Mouse (Mus musculus): ENCODE results near the gene Emx2. TPM values are rescaled to one million over a fixed set of nuclear protein-coding genes. Genes with fewer than 3 reads are reported as not detected.

Emx2 gene
- polyA plus RNA-seq (2015; fragmentation: Nextera tagmentation; extraction: Ambion mirVana): not detected in 2 replicates

GRCm38 (mm10) chr19:59457951-59458742 lies at the start of gene Emx2:
TSS of gene Emx2 (plus strand) at chr19:59458372.
- Histone ChIP-seq H3K9me3 (no peaks in the 10 kb centered on the region), H3K27ac (replicated peaks) (no peak within 1 kb of the TSS), H3K36me3 (no peaks in the 10 kb centered on the region), H3K4me1 (peaks cover 25% of the 10 kb centered on the region), H3K9ac (peak within 1 kb of the TSS; percentile 37; the same call in 1 of the 2 replicates), H3K4me3 (peak within 1 kb of the TSS; percentile 46), H3K27me3 (replicated peaks) (peaks cover 100% of the 10 kb centered on the region), H3K4me2 (peak within 1 kb of the TSS; percentile 67)
- ATAC-seq (ENCODE audit: extremely low read depth, insufficient number of reproducible peaks, low FRiP score, low TSS enrichment): no peak
- under 1% methylated on average over 58 of the region's 58 CpGs for WGBS

DNA sequence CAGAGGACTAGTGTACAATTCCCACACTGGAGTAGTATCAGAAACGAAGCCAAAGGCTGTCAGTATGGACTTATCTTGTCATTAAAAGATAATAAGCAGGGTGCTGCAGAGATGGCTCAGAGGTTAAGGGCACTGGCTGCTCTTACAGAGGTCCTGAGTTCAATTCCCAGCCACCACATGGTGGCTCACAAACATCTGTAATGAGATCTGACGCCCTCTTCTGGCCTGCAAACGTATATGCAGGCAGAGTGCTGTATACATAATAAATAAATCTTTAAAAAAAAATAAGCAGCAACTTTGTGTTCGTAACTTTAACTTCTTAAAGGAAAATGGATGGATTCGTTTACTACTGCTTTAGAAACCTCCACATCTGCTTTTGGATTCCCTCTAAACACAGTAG lies 44.0 kb upstream of the Emx2 start:
- H3K27me3 ChIP-seq (replicated peaks): peaks cover 89% of the 10 kb centered on the region
- H3K4me1 ChIP-seq: peaks cover 4% of the 10 kb centered on the region
- no peak overlapping the region for H3K9ac ChIP-seq
- 37% methylated on average over 5 of the region's 5 CpGs for WGBS
- no peak for ATAC-seq (ENCODE audit: extremely low read depth, insufficient number of reproducible peaks, low FRiP score, low TSS enrichment)
- H3K4me2 ChIP-seq: no peak overlapping the region
- no peak overlapping the region for H3K4me3 ChIP-seq
- no peak overlapping the region for H3K27ac ChIP-seq (replicated peaks)
- H3K9me3 ChIP-seq: no peaks in the 10 kb centered on the region
- H3K36me3 ChIP-seq: no peaks in the 10 kb centered on the region

- Histone ChIP-seq H3K9me3 (no peaks in the 10 kb centered on the region), H3K36me3 (no peaks in the 10 kb centered on the region), H3K27me3 (replicated peaks) (peaks cover 92% of the 10 kb centered on the region), H3K9ac (no peak overlapping the region), H3K4me3 (no peak overlapping the region), H3K4me2 (peak overlapping the region; percentile 31), H3K4me1 (peaks cover 4% of the 10 kb centered on the region), H3K27ac (replicated peaks) (no peak overlapping the region)
- no peak for ATAC-seq (ENCODE audit: extremely low read depth, insufficient number of reproducible peaks, low FRiP score, low TSS enrichment)
- WGBS: 1% methylated on average over 15 of the region's 15 CpGs
These were observed 40.1 kb upstream of the Emx2 start for GRCm38 (mm10) chr19:59418024-59418423.

- WGBS: 55% methylated on average over 6 of the region's 6 CpGs
- H3K4me2 ChIP-seq: no peak overlapping the region
- no peaks in the 10 kb centered on the region for H3K9me3 ChIP-seq
- peaks cover 92% of the 10 kb centered on the region for H3K27me3 ChIP-seq (replicated peaks)
- H3K9ac ChIP-seq: no peak overlapping the region
- peaks cover 4% of the 10 kb centered on the region for H3K4me1 ChIP-seq
- no peak overlapping the region for H3K27ac ChIP-seq (replicated peaks)
- no peaks in the 10 kb centered on the region for H3K36me3 ChIP-seq
- no peak overlapping the region for H3K4me3 ChIP-seq
- ATAC-seq (ENCODE audit: extremely low read depth, insufficient number of reproducible peaks, low FRiP score, low TSS enrichment): no peak
These were observed 39.5 kb upstream of the Emx2 start for GRCm38 (mm10) chr19:59418671-59419070.

DNA sequence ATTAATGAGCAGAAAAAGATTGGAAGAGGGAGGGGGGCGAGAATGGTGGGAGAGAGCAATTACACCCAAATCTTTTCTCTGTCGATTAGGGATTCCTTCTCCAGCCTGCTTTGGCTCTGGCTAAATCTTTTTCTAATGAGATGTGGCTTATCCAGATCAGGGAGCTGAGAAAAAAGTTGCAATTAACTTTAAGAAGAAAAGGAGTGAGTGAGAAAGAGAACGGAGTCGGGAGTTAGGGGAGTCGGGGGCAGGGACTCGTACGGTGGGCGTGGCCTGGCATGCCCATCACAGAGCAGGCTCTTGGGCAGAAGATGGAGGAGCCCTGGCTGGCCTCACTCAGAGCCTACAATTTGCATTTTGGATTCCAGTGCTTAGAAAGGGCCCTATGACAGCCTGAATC lies 35.8 kb upstream of the Emx2 start:
- no peak for ATAC-seq (ENCODE audit: extremely low read depth, insufficient number of reproducible peaks, low FRiP score, low TSS enrichment)
- Histone ChIP-seq H3K4me1 (peaks cover 4% of the 10 kb centered on the region), H3K27me3 (replicated peaks) (peaks cover 68% of the 10 kb centered on the region), H3K9me3 (no peaks in the 10 kb centered on the region), H3K9ac (no peak overlapping the region), H3K27ac (replicated peaks) (no peak overlapping the region), H3K4me3 (peak overlapping the region; percentile 25; the same call in 1 of the 2 replicates), H3K36me3 (no peaks in the 10 kb centered on the region), H3K4me2 (peak overlapping the region; percentile 51)
- WGBS: 12% methylated on average over 8 of the region's 8 CpGs

DNA sequence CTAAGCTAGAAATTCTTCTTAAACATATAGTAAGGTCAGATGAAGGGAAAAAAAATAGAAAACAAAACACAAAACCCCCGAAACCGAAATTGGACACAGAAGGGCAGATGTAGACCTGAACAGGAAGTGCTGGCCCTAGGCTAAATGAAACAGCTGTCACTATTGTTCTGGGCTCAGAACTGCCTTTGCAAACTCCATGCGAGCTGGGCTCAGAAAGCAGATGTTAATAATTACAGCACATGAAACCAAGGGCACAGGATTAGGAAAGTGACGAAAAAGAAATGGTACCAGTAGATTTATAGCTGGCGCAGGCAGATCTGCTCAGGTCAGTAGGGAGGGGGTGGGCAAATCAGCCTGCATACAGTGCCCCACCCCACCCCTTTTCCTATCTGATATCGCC lies 34.5 kb upstream of the Emx2 start:
- no peaks in the 10 kb centered on the region; the same call in 1 of the 2 replicates for H3K4me1 ChIP-seq
- no peak overlapping the region for H3K4me2 ChIP-seq
- WGBS: 60% methylated on average over 6 of the region's 6 CpGs
- no peak for ATAC-seq (ENCODE audit: extremely low read depth, insufficient number of reproducible peaks, low FRiP score, low TSS enrichment)
- H3K9ac ChIP-seq: no peak overlapping the region
- peaks cover 58% of the 10 kb centered on the region for H3K27me3 ChIP-seq (replicated peaks)
- H3K9me3 ChIP-seq: peaks cover 8% of the 10 kb centered on the region; the same call in 1 of the 2 replicates
- H3K27ac ChIP-seq (replicated peaks): no peak overlapping the region
- H3K36me3 ChIP-seq: no peaks in the 10 kb centered on the region
- H3K4me3 ChIP-seq: no peak overlapping the region

DNA sequence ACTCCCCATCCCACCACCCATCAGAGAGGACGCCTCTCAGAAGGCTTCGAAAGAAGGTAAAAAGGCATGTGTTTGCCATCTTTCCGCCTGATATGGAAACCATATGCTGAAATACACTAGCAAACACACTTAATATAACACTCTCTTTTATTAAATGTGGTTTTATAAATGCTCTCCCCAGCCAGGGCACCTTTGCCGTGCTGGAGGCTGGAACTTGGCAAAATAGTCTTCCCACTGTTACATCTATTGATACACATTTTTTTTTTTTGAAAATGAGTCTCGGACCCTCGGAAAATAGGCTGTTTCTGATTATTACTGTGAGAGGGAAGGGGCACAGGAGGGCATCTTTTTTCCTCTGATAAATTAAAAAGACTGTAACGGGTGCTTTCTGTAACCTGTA lies 33.2 kb upstream of the Emx2 start:
- Histone ChIP-seq H3K27me3 (replicated peaks) (peaks cover 47% of the 10 kb centered on the region), H3K36me3 (no peaks in the 10 kb centered on the region), H3K27ac (replicated peaks) (no peak overlapping the region), H3K4me2 (no peak overlapping the region), H3K4me1 (no peaks in the 10 kb centered on the region; the same call in 1 of the 2 replicates), H3K4me3 (no peak overlapping the region), H3K9ac (no peak overlapping the region), H3K9me3 (peaks cover 9% of the 10 kb centered on the region; the same call in 1 of the 2 replicates)
- no peak for ATAC-seq (ENCODE audit: extremely low read depth, insufficient number of reproducible peaks, low FRiP score, low TSS enrichment)
- 71% methylated on average over 7 of the region's 7 CpGs for WGBS

GRCm38 (mm10) chr19:59432286-59432685 lies 25.9 kb upstream of the Emx2 start:
- ATAC-seq (ENCODE audit: extremely low read depth, insufficient number of reproducible peaks, low FRiP score, low TSS enrichment): no peak
- 36% methylated on average over 6 of the region's 6 CpGs for WGBS
- H3K4me2 ChIP-seq: no peak overlapping the region

GRCm38 (mm10) chr19:59450561-59451135 lies 7.5 kb upstream of the Emx2 start:
- H3K27me3 ChIP-seq (replicated peaks): peaks cover 98% of the 10 kb centered on the region
- H3K4me3 ChIP-seq: no peak overlapping the region
- WGBS: 6% methylated on average over 14 of the region's 14 CpGs
- H3K36me3 ChIP-seq: no peaks in the 10 kb centered on the region
- H3K4me1 ChIP-seq: 0 out of 2 replicates have a peak, but pooled peaks cover 8% of the 10 kb centered on the region
- no peak overlapping the region for H3K27ac ChIP-seq (replicated peaks)
- H3K9ac ChIP-seq: no peak overlapping the region
- peak overlapping the region; percentile 25; the same call in 1 of the 2 replicates for H3K4me2 ChIP-seq
- H3K9me3 ChIP-seq: no peaks in the 10 kb centered on the region
- no peak for ATAC-seq (ENCODE audit: extremely low read depth, insufficient number of reproducible peaks, low FRiP score, low TSS enrichment)

More at GRCm38 (mm10) chr19:59432286-59432685, 25.9 kb upstream of the Emx2 start:
- Histone ChIP-seq H3K27ac (replicated peaks) (no peak overlapping the region), H3K9ac (no peak overlapping the region), H3K4me3 (no peak overlapping the region), H3K9me3 (peaks cover 9% of the 10 kb centered on the region; the same call in 1 of the 2 replicates), H3K36me3 (no peaks in the 10 kb centered on the region), H3K27me3 (replicated peaks) (peaks cover 52% of the 10 kb centered on the region), H3K4me1 (no peaks in the 10 kb centered on the region)

DNA sequence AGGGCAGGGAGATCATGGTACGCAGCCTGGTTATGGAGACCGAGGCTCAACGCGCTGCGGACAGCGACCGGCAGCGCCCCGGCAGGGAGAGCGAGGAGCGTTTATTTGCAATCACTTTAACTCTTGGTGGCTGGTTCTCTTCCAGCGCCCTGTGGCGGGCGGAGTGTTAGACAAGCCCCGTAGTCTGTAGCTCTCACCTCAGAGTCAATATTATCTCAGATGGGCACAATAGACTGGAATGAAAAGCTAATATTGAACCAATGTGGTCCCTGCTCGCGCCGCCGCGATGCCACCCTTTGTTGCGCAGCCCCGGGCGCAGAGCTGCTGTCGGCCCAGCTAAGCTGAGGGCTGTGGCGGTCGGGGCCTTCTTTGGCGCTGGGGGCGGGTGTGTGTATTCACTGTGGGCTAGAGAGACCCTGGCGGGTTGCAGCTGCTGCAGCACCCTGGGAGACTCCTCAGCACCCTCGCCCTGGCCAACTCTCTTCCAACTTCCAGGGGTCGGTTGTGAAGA lies 6.7 kb upstream of the Emx2 start:
- Histone ChIP-seq H3K27ac (replicated peaks) (no peak overlapping the region), H3K36me3 (no peaks in the 10 kb centered on the region), H3K9ac (no peak overlapping the region), H3K4me3 (peak overlapping the region; percentile 22), H3K4me2 (peak overlapping the region; percentile 25), H3K4me1 (0 out of 2 replicates have a peak, but pooled peaks cover 8% of the 10 kb centered on the region), H3K9me3 (no peaks in the 10 kb centered on the region), H3K27me3 (replicated peaks) (peaks cover 98% of the 10 kb centered on the region)
- under 1% methylated on average over 31 of the region's 31 CpGs for WGBS
- ATAC-seq (ENCODE audit: extremely low read depth, insufficient number of reproducible peaks, low FRiP score, low TSS enrichment): no peak

DNA sequence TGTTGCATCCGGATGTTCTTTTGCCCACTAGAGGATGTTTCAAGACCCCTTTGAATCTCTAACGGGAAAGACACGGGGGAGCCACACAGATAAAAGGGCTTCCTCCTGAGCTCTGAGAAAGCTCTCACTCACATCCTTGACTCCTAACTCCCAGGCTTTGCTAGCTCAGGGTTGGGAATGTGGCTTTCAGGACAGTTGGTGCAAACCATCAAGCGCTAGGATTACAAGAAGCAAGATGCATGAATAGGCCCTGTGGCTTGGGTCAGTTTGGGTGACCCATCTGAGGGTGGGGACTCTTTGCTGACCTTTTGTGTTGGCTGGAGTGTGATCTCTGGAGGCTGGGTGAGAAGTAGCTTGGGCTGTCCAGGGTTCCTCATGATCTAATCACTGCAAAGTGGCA lies 5.9 kb upstream of the Emx2 start:
- no peak overlapping the region for H3K4me2 ChIP-seq
- H3K27ac ChIP-seq (replicated peaks): no peak overlapping the region
- ATAC-seq (ENCODE audit: extremely low read depth, insufficient number of reproducible peaks, low FRiP score, low TSS enrichment): no peak
- no peaks in the 10 kb centered on the region for H3K36me3 ChIP-seq
- peaks cover 98% of the 10 kb centered on the region for H3K27me3 ChIP-seq (replicated peaks)
- H3K9ac ChIP-seq: no peak overlapping the region
- H3K4me3 ChIP-seq: no peak overlapping the region
- 0 out of 2 replicates have a peak, but pooled peaks cover 8% of the 10 kb centered on the region for H3K4me1 ChIP-seq
- WGBS: 3% methylated on average over 4 of the region's 4 CpGs
- H3K9me3 ChIP-seq: no peaks in the 10 kb centered on the region

Data from heart, embryonic 13.5 days (tissue).